In genomic region chr19:28900771-28901170, GRCm38 (mm10) we compare ENCODE assay signal across 17 mouse cellular contexts.
"Had no signal": no experiment of that assay in that cellular context is flagged by ENCODE, and none has a peak within 500 bp of the region (broad histone marks: within the 10 kb centered on the region; RNA-seq: fewer than 3 reads in every experiment).

No protein-coding gene starts in this region.

- H3K27ac ChIP-seq: neural tube, embryonic 12.5 days; stomach, embryonic 15.5 days; stomach, postnatal 0 days had no signal

- H3K4me3 ChIP-seq: neural tube, embryonic 12.5 days; neural tube, embryonic 13.5 days; neural tube, embryonic 15.5 days; stomach, embryonic 15.5 days had no signal

- DNase-seq: retina, postnatal 1 day; right cerebral cortex, adult 18-20 months; right cerebral cortex, postnatal 14 days; right cerebral cortex, postnatal 25 days; right cerebral cortex, postnatal 4 days; spleen, adult 18-20 months; thymus, adult 18-20 months; thymus, adult 2 months; thymus, postnatal 14 days; thymus, postnatal 25 days; thymus, postnatal 36 days; thymus, postnatal 4 days had no signal
